Mouse (Mus musculus) small intestine, adult 2 months (tissue): ENCODE measurements at regions not wholly inside any gene's neighbourhood (a gene's known extent, or its start where the extent isn't known, plus 50 kb on each side); places are given as distances from the start of the nearest gene placed in this dataset.

Experiments
- CTCF ChIP-seq: fragments of 200-500 bp; IDR thresholded peaks from 2 replicates; pipeline ENCODE4 v1.5.1; 2012; ENCODE audit warnings: low read depth, mild to moderate bottlenecking, control low read depth, inconsistent platforms, low read length, moderate library complexity, mixed read lengths; ENCODE audit not compliant: insufficient replicate concordance, insufficient read length; ENCODE audit errors: extremely low read depth
- POLR2A ChIP-seq: fragments of 200-500 bp; IDR thresholded peaks from 2 replicates; pipeline ENCODE4 v1.6.1; 2012; ENCODE audit warnings: low read depth, mild to moderate bottlenecking, control low read depth, inconsistent platforms, low read length, moderate library complexity

GRCm38 (mm10) chr15:67275058-67275457, 774.3 kb upstream of the Lrrc6 start:
- TF ChIP-seq POLR2A (no peak), CTCF (no peak)
